Mouse (Mus musculus) testis, adult 2 months (tissue): ENCODE results near the gene Slc25a11.

ENCODE experiments used
- CTCF ChIP-seq: fragments of 200-500 bp; IDR thresholded peaks from 2 replicates; pipeline ENCODE4 v1.5.1; 2012; ENCODE audit warnings: low read depth, mild to moderate bottlenecking, inconsistent platforms, low read length, moderate library complexity; ENCODE audit not compliant: control insufficient read depth, insufficient read depth, insufficient replicate concordance
- POLR2A ChIP-seq: fragments of 200-500 bp; IDR thresholded peaks from 2 replicates; pipeline ENCODE4 v1.6.1; 2012; ENCODE audit warnings: low read depth, mild to moderate bottlenecking, inconsistent platforms, low read length, moderate library complexity; ENCODE audit not compliant: control insufficient read depth

GRCm38 (mm10) chr11:70656964-70657363 is 9.7 kb upstream of the Slc25a11 start, which contains the start of gene Eno3:
- TF ChIP-seq CTCF (no peak), POLR2A (no peak)
